Mouse (Mus musculus): Measurements from ENCODE around the gene Zbtb40.

GRCm38 (mm10) chr4:137015934-137016333, 32.7 kb downstream of the Zbtb40 start:
- no peak for TF ChIP-seq CTCF (IDR thresholded peaks at IDR 0.05; ENCODE audit: low read depth)
- TF ChIP-seq EP300 (IDR thresholded peaks at IDR 0.05; ENCODE audit: low read depth): no peak
